Mouse (Mus musculus): ENCODE data around the gene Adh7. TPM values are rescaled to one million over a fixed set of nuclear protein-coding genes. Genes with fewer than 3 reads are reported as not detected.

The Adh7 gene
- polyA plus RNA-seq, 1 experiment from 2014 or later = 0.41 TPM

DNA sequence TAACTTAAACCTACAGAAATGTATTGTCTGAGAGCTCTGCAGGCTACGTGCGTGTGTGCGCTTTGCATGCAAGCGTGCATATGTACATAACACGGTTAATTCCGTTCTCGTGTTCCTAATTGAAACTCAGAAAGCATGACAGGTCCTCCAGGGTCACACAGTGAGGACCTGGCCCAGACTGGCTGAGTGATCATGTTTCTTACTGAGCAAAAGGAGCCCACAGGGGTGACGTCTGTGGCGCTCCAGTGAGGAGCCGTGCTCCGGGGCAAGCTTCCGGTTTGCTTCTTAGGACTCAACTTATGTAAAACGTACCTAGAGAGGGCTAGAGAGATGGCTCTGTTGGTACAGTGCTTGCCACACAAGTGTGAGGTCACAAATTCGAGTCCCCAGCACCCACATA lies 20.5 kb upstream of the Adh7 start:
- Histone ChIP-seq H3K9me3 (ENCODE audit: control insufficient read depth, low read length) (no peaks in the 10 kb centered on the region), H3K4me3 (replicated peaks; ENCODE audit: low read length) (no peak overlapping the region), H3K36me3 (replicated peaks; ENCODE audit: control insufficient read depth, insufficient read depth) (no peaks in the 10 kb centered on the region), H3K9ac (no peak overlapping the region), H3K4me2 (replicated peaks) (no peak overlapping the region), H3K27ac (no peak overlapping the region), H3K4me1 (replicated peaks; ENCODE audit: control insufficient read depth, insufficient read depth, low read length) (0 out of 2 replicates have a peak, but pooled peaks cover 7% of the 10 kb centered on the region), H3K27me3 (ENCODE audit: control insufficient read depth, insufficient read depth, low read length) (no peaks in the 10 kb centered on the region)
- no peak for ATAC-seq (ENCODE audit: low FRiP score)
- 83% methylated on average over 14 of the region's 14 CpGs for WGBS
- no peak for DNase-seq (ENCODE audit: low spot score)

DNA sequence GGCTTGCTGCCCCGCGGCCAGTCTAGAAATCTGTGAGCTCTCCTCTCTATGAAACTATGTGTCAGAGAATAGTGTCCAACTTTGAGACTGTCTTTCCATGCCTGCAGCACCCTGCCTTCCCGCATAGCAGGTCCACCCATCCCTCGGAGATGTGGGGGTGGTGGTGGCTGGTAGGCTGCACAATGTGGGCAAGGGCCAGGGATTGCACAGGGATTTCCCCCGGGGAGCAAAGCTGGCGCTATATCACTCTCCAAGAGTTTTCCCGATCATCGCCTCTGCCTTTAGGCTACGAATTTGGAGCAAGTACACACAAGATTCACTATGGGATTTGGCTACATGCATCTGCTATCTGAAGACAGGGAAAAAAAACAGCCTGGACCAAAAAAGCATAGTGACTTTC lies 20.0 kb upstream of the Adh7 start:
- Histone ChIP-seq H3K36me3 (replicated peaks; ENCODE audit: control insufficient read depth, insufficient read depth) (no peaks in the 10 kb centered on the region), H3K9ac (peak overlapping the region; percentile 62; the same call in 1 of the 2 replicates), H3K4me3 (replicated peaks; ENCODE audit: low read length) (no peak overlapping the region), H3K27me3 (ENCODE audit: control insufficient read depth, insufficient read depth, low read length) (no peaks in the 10 kb centered on the region), H3K4me1 (replicated peaks; ENCODE audit: control insufficient read depth, insufficient read depth, low read length) (0 out of 2 replicates have a peak, but pooled peaks cover 7% of the 10 kb centered on the region), H3K27ac (no peak overlapping the region), H3K9me3 (ENCODE audit: control insufficient read depth, low read length) (no peaks in the 10 kb centered on the region), H3K4me2 (replicated peaks) (no peak overlapping the region)
- ATAC-seq (ENCODE audit: low FRiP score) = no peak
- DNase-seq (ENCODE audit: low spot score) = no peak
- WGBS = 67% methylated on average over 9 of the region's 9 CpGs

DNA sequence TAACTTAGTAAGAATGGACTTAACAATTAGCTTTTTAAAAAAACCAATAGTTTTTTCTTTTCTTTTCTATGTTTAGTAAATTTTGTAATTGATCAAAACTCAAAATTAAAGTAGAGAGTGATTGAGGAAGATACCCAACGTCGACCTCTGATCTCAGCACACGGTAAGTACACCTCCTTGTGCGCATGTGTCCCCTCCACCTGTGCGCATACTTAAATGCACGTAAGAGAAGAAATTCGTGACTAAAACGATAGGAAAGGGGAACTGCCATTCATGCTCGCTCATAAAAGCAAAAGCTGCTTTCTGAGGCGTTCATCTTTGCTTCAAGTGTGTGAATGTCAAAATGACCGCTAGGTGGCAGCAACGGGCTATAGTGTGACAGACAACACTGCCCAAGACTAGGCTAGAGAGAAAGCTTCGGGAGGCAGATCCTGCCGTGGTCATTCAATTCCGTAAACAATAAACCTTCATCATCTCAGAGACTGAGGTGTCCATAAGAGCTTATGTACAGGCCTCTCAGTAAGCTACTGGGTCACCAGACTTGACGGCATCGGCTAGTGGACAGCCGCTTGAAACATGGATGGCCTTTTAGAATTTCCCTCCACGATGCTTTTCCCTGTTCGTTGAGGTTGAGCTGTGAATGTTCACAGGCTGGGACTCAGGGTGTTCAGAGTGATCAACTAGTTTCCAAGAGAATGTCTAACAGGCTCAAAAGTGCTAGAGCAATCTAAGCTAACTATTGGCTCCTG lies 19.4 kb upstream of the Adh7 start:
- H3K4me1 ChIP-seq (replicated peaks; ENCODE audit: control insufficient read depth, insufficient read depth, low read length) = 0 out of 2 replicates have a peak, but pooled peaks cover 7% of the 10 kb centered on the region
- DNase-seq (ENCODE audit: low spot score) (peak; percentile 98), ATAC-seq (ENCODE audit: low FRiP score) (peak; percentile 97)
- H3K9ac ChIP-seq = peak overlapping the region; percentile 62
- peak overlapping the region; percentile 26 for H3K4me3 ChIP-seq (replicated peaks; ENCODE audit: low read length)
- peak overlapping the region; percentile 57 for H3K4me2 ChIP-seq (replicated peaks)
- no peaks in the 10 kb centered on the region for H3K36me3 ChIP-seq (replicated peaks; ENCODE audit: control insufficient read depth, insufficient read depth)
- H3K27me3 ChIP-seq (ENCODE audit: control insufficient read depth, insufficient read depth, low read length) = no peaks in the 10 kb centered on the region
- H3K9me3 ChIP-seq (ENCODE audit: control insufficient read depth, low read length) = no peaks in the 10 kb centered on the region
- WGBS = 27% methylated on average over 20 of the region's 20 CpGs
- 0 out of 2 replicates have a peak overlapping the region, but pooled peaks have one; percentile 47 for H3K27ac ChIP-seq

DNA sequence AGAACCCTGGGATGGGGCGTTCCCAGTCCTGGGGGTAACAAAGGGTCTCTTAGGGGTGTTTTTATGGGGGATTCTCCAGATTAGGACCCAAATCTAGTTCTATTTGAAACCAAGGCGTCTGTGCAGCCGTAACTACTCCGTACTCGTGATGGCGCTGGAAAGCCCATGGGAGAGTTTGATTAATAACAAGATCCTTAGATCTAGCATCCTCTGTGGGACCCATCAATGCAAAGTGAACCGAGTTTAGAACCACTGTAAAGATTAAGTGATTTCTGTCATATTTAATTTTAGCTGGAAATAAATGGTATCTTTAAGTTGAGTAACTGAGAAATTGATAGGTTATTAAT lies 18.9 kb upstream of the Adh7 start:
- Histone ChIP-seq H3K9me3 (ENCODE audit: control insufficient read depth, low read length) (no peaks in the 10 kb centered on the region), H3K9ac (peak overlapping the region; percentile 62; the same call in 1 of the 2 replicates), H3K4me1 (replicated peaks; ENCODE audit: control insufficient read depth, insufficient read depth, low read length) (0 out of 2 replicates have a peak, but pooled peaks cover 7% of the 10 kb centered on the region), H3K36me3 (replicated peaks; ENCODE audit: control insufficient read depth, insufficient read depth) (no peaks in the 10 kb centered on the region), H3K27ac (no peak overlapping the region), H3K4me2 (replicated peaks) (peak overlapping the region; percentile 57), H3K27me3 (ENCODE audit: control insufficient read depth, insufficient read depth, low read length) (no peaks in the 10 kb centered on the region), H3K4me3 (replicated peaks; ENCODE audit: low read length) (peak overlapping the region; percentile 26; the same call in 1 of the 2 replicates)
- 53% methylated on average over 7 of the region's 7 CpGs for WGBS
- DNase-seq (ENCODE audit: low spot score) (no peak), ATAC-seq (ENCODE audit: low FRiP score) (no peak)

DNA sequence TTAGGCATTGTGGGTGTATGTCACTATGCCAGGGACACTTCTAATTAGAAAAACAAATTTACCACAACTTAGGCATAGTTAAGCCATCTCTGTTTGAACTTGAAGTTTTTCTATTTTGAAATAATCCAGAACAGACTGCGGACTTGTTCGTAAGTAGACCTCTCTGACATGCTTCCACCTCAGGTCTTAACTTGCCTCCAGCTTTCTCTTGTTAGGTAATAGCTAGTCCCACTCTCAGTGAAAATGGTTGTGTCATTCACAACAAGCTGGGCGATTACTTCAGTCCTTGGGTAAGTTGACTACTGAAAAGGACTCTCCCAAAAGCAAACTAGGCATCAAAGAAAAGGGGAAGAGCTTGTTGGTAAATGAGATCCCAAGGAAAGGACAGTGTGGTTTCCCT lies 8.7 kb upstream of the Adh7 start:
- H3K4me1 ChIP-seq (replicated peaks; ENCODE audit: control insufficient read depth, insufficient read depth, low read length) = no peaks in the 10 kb centered on the region
- no peak overlapping the region for H3K4me3 ChIP-seq (replicated peaks; ENCODE audit: low read length)
- WGBS = 94% methylated on average over 3 of the region's 3 CpGs
- ATAC-seq (ENCODE audit: low FRiP score) = no peak
- H3K27me3 ChIP-seq (ENCODE audit: control insufficient read depth, insufficient read depth, low read length) = no peaks in the 10 kb centered on the region
- no peak overlapping the region for H3K4me2 ChIP-seq (replicated peaks)
- DNase-seq (ENCODE audit: low spot score) = no peak
- no peaks in the 10 kb centered on the region for H3K36me3 ChIP-seq (replicated peaks; ENCODE audit: control insufficient read depth, insufficient read depth)
- no peaks in the 10 kb centered on the region for H3K9me3 ChIP-seq (ENCODE audit: control insufficient read depth, low read length)
- no peak overlapping the region for H3K27ac ChIP-seq
- no peak overlapping the region for H3K9ac ChIP-seq

DNA sequence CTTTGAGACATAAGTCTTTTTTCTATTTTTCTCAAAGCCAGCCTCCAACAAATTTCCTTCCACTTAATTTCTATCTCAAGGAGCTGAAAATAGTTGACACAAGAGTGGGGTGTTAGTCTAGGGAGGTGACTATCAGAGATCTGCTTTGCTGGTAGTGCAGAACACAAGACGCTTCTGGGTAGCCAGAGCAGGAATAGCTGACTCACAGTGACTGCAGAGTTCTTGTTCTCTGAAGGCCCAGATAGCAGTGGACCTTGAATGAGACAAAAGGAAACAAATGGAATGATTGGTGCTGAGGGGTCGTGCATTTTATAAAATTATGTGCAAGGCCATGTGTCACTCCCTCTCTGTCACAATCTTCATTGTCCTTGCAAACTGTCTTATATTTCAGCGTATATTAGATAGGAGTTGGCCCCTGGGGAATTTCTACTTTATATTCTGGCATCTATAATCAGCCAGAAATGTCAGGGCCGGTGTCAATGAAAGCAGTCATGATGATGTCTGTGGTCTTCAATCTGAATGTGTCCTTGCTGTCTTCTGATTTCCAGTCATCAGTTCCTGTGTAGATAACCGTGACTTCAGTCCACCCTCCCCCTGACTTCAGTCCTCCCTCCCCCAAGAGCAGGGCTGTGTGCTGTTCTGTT lies 7.0 kb upstream of the Adh7 start:
- H3K4me1 ChIP-seq (replicated peaks; ENCODE audit: control insufficient read depth, insufficient read depth, low read length) = 0 out of 2 replicates have a peak, but pooled peaks cover 2% of the 10 kb centered on the region
- ATAC-seq (ENCODE audit: low FRiP score) = no peak

DNA sequence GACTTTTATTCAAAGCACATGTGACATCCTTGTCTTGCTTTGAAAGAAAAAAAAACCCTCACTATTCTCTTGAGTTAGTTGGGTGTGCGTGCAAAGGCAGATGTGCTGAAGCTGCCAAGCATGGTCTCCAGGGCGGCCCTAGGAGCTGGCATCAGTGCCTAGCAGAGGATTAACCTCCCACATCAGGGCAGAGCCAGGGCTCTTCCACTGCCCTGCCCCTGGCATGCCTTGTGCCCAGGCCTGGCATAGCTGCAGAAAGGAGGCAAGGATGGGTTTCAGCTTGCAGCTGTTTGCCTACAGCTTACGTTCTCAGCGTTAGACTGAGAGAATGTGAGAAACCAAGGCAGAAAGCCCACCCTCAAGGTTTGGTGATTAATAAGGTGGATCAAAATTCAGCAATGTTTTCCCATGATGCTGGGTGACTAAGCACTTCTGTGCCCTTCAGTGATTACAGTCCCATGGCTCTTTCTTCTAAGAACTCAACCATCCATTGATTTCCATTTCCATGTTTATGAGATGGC lies 5.1 kb upstream of the Adh7 start:
- WGBS = 88% methylated on average over 4 of the region's 4 CpGs
- H3K27ac ChIP-seq = no peak overlapping the region
- H3K9ac ChIP-seq = no peak overlapping the region
- no peak overlapping the region for H3K4me2 ChIP-seq (replicated peaks)
- 0 out of 2 replicates have a peak, but pooled peaks cover 4% of the 10 kb centered on the region for H3K4me1 ChIP-seq (replicated peaks; ENCODE audit: control insufficient read depth, insufficient read depth, low read length)
- DNase-seq (ENCODE audit: low spot score) (no peak), ATAC-seq (ENCODE audit: low FRiP score) (no peak)
- no peak overlapping the region for H3K4me3 ChIP-seq (replicated peaks; ENCODE audit: low read length)
- H3K27me3 ChIP-seq (ENCODE audit: control insufficient read depth, insufficient read depth, low read length) = no peaks in the 10 kb centered on the region
- H3K36me3 ChIP-seq (replicated peaks; ENCODE audit: control insufficient read depth, insufficient read depth) = no peaks in the 10 kb centered on the region
- H3K9me3 ChIP-seq (ENCODE audit: control insufficient read depth, low read length) = no peaks in the 10 kb centered on the region

More for the DNA sequence above, 7.0 kb upstream of the Adh7 start:
- Histone ChIP-seq H3K9me3 (ENCODE audit: control insufficient read depth, low read length) (no peaks in the 10 kb centered on the region), H3K4me2 (replicated peaks) (no peak overlapping the region), H3K36me3 (replicated peaks; ENCODE audit: control insufficient read depth, insufficient read depth) (no peaks in the 10 kb centered on the region), H3K4me3 (replicated peaks; ENCODE audit: low read length) (no peak overlapping the region), H3K27me3 (ENCODE audit: control insufficient read depth, insufficient read depth, low read length) (no peaks in the 10 kb centered on the region), H3K27ac (no peak overlapping the region), H3K9ac (no peak overlapping the region)
- WGBS = 69% methylated on average over 5 of the region's 5 CpGs
- DNase-seq (ENCODE audit: low spot score) = no peak

DNA sequence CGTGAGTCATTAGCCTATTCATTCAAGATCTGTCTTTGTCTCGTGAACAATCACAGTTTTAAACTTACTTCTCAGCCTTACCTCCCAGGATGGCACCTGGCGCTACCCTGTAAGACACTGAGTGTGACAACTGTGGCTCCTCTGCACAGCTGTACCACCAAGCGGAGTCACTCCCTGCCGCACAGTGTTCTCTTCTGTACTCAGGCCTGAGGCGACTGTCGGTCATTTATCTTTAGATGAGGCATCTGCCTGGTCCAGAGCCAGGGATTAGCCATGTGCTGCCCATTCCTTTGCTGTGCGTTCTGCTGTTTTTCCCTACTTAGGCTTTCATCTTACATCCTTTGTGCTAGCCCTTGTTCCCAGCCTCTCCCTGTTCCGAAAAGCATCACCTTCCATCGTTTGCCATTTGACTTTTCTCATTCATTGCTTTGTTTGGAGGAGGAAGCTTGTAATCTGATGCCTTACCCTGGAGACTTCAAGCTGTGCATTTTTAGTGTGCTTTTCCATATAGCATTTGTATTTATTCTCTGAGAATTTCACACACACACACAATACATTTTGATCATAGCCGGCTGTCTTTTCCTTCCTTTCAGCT lies 2.1 kb upstream of the Adh7 start:
- Histone ChIP-seq H3K4me1 (replicated peaks; ENCODE audit: control insufficient read depth, insufficient read depth, low read length) (0 out of 2 replicates have a peak, but pooled peaks cover 4% of the 10 kb centered on the region), H3K9me3 (ENCODE audit: control insufficient read depth, low read length) (no peaks in the 10 kb centered on the region), H3K27ac (no peak overlapping the region), H3K36me3 (replicated peaks; ENCODE audit: control insufficient read depth, insufficient read depth) (no peaks in the 10 kb centered on the region), H3K4me2 (replicated peaks) (no peak overlapping the region), H3K9ac (no peak overlapping the region; the same call in 1 of the 2 replicates), H3K27me3 (ENCODE audit: control insufficient read depth, insufficient read depth, low read length) (no peaks in the 10 kb centered on the region), H3K4me3 (replicated peaks; ENCODE audit: low read length) (no peak overlapping the region)
- DNase-seq (ENCODE audit: low spot score) (peak; percentile 28), ATAC-seq (ENCODE audit: low FRiP score) (no peak)
- whole genome bisulfite sequencing = 21% methylated on average over 11 of the region's 11 CpGs

DNA sequence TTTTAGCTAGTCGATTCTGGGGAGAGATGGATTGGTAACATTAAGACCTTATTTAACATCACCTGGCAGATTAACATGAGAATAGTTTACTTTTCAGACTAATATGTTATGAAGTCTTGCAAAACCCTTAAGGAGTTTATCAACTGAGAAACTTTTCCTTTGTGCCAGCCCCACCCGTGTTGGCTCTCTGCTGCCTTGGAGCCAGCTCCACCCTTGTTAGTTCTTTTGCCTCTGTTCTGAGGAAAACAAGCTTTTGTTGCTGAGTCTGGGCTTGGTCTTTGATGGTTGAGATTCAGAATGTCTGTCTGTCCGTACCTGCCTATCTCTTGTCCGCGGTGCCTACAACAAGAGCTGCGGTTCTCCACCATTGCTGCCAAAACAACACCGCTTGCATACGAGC lies 1.5 kb upstream of the Adh7 start:
- no peak overlapping the region for H3K4me2 ChIP-seq (replicated peaks)

More for the DNA sequence above, 1.5 kb upstream of the Adh7 start:
- ATAC-seq (ENCODE audit: low FRiP score) (no peak), DNase-seq (ENCODE audit: low spot score) (no peak)
- no peak overlapping the region for H3K27ac ChIP-seq
- H3K36me3 ChIP-seq (replicated peaks; ENCODE audit: control insufficient read depth, insufficient read depth) = no peaks in the 10 kb centered on the region
- H3K9me3 ChIP-seq (ENCODE audit: control insufficient read depth, low read length) = no peaks in the 10 kb centered on the region
- H3K9ac ChIP-seq = no peak overlapping the region
- no peak overlapping the region for H3K4me3 ChIP-seq (replicated peaks; ENCODE audit: low read length)
- 0 out of 2 replicates have a peak, but pooled peaks cover 4% of the 10 kb centered on the region for H3K4me1 ChIP-seq (replicated peaks; ENCODE audit: control insufficient read depth, insufficient read depth, low read length)
- no peaks in the 10 kb centered on the region for H3K27me3 ChIP-seq (ENCODE audit: control insufficient read depth, insufficient read depth, low read length)
- WGBS = 80% methylated on average over 8 of the region's 8 CpGs
